Mouse (Mus musculus): ENCODE measurements around the gene Srgap2.
"Not testable (repeated sequence)": the region's sequence is repeated elsewhere in the genome, so short reads cannot be mapped to it uniquely, and the experiment has no call there.

Gene Srgap2

DNA sequence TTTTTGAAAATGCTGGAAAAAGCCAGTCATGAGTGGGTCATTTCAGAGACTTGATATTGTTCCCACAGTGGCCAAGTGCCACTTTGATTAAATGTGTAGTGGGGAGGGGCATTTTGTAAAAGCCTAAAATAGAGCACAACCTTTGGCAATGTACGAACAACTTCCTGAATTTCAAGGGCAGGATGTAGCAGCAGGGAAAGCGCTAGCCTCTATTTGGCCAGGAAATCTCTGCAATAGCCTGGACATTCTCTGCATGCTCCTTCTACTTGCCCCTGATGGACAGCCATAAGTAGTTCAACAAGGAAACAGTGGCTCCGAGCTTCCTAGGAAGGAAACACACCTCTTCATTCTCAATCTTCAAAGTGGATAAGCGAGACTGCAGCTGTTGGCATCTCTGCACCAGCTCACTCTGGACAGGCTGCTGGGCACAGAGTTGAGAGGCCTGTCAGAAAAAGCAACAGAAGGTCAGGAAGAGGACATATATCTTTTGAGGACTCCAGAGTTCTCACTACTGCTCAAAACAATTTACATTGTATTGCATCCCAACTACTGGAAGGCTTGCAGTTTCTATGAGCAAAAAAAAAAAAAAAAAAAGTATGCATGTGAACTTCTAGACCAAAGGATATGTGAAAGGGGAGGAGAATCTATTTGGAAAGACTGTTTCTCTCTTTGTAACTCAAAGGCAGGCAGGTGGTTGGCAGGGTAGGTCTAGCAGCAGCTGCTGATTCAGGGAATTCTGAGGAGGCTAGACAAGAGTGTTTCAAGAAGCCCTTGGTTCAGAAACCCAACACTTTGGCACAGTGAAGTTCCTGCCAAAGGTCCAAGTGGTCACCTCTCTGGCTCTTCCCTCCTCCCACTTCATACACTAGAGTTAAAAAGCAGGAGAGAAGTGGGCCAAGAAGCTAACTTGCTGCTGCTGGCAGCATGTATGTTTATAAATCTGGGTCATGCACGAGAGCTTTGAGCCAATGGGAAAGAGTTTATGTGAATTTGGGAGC, 181.4 kb downstream of the Srgap2 start:
- no peak for DNase-seq (ENCODE audit: low spot score)

DNA sequence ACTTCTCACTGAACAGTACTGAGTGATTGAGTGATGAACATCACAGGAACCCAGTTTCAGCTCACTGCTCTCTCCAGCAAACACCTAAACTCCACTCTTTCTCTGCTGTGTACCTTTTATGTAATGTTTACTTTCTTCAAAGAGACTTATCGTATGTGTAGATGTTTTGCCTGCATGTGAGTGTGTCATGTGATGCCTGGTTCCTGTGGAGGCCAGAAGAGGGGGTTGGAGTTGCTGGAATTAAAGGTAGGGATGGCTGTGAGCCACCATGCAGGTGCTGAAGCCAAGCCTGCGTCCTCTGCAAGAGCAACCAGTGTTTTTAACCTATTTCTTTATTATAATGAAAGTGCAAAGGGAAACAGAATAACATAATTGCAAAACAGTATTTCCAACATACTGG, 182.5 kb downstream of the Srgap2 start:
- DNase-seq (ENCODE audit: low spot score) = no peak

DNA sequence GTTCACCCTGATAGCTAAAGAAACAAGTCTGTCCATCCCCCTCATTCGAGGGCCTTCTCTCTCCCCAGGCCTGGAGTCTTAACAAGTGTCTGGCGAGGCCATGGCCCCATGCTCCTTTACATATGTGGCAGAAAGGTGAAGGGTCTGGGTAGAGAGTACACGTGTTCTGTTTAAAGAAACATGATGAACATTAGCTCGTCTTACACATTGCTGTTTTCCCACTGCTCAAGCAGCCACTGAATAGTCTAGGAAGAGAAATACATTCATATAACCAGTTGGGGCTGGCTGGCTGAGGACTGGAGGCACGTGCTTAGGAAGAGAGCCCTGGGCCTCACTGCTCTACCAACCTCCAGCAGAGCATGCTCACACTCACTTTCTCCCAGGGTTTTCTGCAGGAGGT, 191.1 kb downstream of the Srgap2 start:
- no peak for DNase-seq (ENCODE audit: low spot score)

DNA sequence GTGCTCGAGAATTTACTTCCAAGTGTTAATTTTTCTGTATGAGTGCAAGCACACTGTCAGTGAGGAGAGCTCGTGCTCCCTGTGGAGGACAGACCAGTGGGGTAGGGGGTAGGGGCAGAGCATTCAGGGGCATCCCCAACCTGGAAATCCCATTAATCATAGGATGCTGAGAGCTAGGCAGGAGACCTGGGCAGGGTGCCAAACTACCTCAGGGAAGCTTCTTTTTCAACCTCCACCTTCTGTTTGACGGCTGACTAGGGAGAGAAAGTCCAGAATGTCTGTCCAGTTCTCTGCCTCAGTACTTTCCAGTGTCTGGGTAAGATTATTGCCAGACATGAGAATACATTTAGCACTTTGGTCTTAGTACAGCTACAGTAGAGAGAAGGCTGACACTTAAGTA, 191.5 kb downstream of the Srgap2 start:
- DNase-seq (ENCODE audit: low spot score) = no peak

DNA sequence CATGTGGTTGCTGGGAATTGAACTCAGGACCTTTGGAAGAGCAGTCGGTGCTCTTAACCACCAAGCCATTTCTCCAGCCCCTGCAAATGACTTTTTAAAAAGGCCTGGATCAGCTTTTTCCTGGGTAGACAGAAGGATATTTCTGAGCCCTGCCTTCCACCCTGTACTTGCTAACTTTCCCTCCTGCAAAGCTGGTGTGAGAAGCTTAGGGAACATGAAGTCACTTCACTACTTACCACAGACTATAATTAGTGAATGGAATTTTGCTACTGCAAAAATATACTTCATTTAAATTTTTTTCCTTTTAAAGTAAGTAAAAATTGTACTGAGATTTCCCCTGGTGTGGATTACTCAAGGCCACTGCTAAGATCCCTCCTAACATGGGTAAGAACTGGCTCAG, 196.0 kb downstream of the Srgap2 start:
- no peak for DNase-seq (ENCODE audit: low spot score)

DNA sequence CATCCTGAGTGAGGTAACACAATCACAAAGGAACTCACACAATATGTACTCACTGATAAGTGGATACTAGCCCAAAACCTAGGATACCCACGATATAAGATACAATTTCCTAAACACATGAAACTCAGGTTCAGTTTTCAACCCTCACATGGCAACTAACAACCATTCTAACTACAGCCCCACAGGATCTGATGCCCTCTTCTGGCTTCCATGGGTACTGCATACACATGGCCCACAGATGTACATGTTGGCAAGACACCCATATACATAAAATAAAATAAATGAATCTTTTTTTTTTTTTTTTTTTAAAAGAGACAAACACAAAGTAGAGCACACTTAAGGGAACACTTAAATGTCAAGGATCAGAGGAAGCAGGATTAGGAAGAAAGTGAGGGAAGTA, 198.1 kb downstream of the Srgap2 start:
- not testable (repeated sequence) for DNase-seq (ENCODE audit: low spot score)

DNA sequence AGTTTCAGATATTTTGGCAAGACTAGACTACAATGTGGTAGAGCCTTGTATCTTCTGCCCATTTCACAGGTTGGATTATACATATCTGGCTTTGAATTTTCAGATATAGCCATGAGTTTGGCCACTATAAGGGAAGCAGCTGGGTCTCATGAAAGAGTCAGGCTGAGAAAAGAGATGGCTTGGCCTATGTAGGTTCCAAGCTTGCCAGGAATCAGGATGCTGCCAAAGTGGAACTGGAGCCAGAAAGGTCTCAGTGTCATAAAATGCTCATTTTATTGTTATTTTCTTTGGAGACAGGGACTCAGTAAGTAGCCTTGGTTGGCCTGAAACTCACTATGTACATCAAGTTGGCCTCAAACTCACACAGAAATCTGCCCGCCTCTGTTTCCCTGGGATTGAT, 200.0 kb downstream of the Srgap2 start:
- no peak for DNase-seq (ENCODE audit: low spot score)

DNA sequence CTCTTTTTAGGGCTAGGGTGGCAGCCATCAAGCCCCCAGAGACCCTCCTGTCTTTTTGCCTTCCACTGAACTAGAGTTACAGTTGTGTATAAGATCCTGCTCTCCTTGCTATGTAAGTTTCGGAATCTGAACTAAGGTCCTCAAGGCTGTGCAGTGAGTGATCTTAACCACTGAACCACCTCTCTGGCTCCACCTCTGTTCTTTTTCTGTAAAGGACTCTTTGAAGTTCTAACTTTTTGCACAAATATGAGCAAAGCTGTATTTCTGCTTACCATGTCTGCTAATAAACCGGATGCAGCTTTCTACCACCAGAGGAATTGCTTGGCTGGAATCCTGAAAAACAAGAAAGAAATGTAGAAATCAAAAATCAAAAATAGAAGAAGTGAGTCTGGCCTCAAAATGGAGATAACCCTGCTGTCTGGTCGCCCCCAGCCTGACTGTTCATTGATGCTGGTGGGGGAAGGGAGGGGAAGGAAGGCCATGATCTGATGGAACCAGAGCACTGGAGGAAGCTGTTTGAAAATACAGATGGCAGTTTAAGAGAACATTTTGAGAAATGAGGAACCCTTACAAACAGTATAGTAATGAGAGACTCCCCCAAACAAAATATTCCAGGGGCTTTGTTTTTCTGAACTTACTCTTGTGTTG, 202.2 kb downstream of the Srgap2 start:
- no peak for DNase-seq (ENCODE audit: low spot score)

DNA sequence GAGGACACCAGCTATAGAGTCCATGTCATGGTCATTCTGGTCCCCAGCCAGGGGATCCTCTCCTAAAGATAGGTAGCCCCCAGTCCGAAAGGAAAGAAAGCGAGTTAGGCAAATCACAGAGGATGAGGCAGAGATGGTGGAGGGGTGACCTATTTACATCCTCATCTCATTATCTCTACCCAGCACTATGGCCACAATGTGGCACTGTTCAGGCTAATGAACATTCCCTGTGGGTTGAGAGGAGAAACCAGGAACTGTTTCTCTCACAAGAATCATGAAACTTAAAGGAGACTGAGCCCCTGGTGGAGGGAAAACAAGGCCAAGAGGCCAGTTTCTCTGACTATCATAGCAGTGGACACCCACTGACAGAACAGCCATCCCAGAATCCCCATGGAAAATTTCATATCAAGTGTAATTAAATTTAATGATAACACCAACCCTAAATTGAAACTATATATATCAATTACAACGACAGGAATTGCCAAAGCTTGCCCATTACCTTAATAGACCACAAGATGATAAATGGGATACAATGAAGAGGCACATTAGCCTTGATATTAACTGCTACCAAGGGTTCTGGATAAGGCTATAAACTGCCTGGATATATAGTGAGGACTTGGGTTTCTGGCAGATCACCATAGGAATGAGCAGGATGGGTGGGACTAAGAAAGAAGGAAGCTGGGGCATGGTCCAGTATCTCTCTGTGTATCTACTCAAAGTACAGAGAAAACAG, 207.4 kb downstream of the Srgap2 start:
- no peak for DNase-seq (ENCODE audit: low spot score)

DNA sequence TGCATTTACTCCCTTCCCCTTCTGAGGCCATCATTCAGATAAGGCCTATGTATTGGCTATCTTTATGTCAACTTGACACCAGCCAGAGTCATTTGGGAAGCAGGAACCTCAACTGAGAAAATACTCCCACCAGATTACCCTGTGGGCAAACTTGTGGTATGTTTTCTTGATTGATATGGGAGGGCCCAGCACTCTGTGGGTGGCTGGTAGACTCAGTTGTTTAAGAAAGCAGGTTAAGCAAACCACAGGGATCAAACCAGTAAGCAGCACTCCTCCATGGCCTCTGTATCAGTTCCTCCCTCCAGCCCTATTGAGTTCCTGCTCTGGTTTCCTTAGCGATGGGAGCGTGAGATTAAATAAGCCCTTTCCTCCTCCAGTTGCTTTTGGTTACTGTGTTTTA, 208.8 kb downstream of the Srgap2 start:
- DNase-seq (ENCODE audit: low spot score) = no peak

DNA sequence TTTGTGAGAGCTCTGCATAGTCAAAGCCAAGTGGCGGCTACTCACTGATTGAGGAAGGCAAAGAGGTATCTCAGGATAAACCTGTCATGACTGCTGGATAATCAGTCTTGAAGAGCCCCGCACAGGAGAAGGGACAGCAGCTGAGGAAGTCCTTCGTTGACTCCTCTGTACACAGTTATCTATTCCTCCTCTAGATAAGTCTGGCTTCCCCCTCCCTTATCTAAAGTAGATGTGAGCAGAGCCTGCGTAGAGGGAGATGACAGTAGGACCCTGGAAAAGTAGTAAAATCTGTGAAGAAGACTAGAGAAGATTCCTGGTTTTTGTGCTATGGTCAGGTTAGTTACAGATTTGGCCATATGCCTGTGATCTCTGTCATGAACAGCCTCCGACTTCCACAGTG, 209.5 kb downstream of the Srgap2 start:
- no peak for DNase-seq (ENCODE audit: low spot score)

DNA sequence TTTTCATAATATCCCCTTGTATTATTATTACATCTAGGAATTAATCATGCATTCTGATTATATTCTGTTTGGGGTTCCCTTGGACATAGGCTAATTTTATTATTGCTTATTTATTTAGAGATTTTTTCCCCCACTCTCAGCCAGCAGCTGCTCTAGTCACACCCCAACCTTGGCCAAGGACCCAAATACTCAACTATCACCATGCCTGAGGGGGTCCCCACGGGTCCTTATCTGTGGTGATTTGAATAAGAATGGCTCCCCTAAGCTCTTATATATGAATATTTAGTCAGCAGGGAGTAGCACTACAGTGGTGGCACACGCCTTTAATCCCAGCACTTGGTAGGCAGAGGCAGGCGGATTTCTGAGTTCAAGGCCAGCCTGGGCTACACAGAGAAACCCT, 215.9 kb downstream of the Srgap2 start:
- no peak for DNase-seq (ENCODE audit: low spot score)

DNA sequence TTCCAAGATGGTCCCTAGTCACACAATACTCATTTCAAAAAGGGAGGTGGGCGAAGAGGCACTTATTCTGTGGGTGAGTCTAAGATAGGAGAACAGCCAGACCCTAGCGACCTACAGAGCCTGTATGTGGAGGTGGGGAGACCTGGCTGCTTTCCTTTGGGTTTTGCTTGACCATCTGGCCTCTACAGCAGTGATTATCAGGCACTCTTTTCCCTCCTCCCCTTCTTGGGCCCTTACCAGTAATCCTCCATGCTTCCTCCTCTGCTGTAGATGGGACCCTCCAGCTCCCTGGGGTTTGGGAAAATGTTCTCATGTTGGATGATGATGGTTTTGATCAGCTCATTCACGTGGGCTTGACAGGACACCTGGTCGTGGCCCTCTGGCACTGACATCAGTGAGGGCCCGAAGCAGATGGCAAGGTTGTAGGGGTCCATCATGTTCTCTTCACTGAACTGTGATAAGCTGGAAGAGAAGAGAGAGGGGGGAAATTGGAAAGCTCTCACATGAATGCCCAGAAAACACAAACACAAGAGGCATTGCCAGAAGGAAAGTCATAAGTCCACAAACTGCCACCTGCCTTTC, 216.8 kb downstream of the Srgap2 start:
- no peak for DNase-seq (ENCODE audit: low spot score)

DNA sequence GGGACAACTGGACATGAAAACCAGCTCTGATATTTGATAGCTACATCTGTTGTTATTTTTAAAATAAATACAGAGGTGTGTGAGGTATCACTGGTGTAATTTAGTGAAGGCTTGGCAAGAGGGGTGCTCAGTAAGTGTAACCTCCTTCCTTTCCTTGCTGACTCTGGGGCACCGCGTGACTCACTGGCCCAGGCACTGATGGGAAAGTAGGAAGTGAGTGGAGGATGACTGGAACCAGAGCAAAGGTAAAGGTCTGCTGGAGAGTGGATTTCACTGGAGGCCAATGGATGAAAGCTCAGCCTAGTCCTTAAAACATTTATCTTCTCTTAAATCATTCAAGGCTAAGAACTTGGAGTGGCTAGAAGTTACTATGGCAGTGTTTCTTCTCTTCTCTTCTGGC, 226.4 kb downstream of the Srgap2 start:
- no peak for DNase-seq (ENCODE audit: low spot score)

DNA sequence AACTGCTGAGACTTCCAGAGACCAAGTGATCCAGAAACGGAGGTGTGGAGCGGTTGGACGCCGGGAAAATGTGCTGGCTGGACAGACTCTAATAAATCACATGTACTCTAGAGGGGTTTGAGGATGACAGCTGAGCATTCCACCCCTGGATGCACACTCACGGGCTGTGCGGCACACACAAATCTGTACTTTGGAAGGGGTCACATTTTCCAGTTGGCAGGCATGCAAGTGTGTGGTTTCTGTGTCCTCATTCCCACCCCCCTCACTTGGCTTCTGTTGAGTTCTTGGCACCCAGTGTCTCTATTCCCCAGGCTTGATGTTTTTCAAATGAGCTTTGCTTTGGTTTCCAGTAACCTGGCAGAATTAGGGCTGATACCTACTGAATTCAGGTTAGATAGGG, 227.4 kb downstream of the Srgap2 start:
- DNase-seq (ENCODE audit: low spot score) = no peak

DNA sequence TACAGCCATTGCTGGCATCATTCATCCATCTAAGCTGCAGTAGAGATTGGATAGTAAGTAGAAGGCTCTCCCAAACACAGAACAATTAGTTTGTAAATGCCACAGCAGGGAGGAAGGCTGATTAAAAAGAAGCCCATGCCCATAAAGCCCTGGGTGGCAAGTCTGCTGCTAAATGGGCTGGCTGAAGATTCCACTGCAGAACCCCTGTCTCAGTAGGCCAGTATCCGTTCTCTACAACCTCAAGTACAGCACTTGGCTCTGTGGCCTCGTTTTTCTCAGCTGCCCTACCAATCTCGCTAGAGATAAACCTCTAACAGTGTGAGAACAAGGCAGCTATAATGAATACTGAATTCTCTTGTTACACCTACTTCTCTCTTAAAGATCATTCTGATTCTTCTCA, 227.9 kb downstream of the Srgap2 start:
- no peak for DNase-seq (ENCODE audit: low spot score)

DNA sequence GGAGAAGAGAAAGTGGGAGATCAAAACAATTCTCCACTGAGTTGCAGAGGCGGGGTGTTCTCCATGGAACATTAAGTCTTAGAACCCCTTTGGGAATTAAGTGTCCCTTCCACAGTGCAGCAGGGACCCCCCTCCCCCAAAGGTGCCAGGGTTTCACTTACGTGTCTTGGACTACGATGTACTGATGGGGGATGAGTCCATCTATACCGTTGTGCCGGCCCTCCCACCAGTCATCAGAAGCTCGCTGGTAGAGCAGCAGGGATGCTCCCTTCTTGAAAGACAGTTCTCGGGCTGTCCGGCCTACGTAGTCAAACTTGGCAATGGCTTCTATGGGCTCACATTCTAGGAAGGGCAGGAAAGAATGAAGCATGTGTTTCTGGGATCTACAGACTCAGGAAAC, 229.0 kb downstream of the Srgap2 start:
- DNase-seq (ENCODE audit: low spot score) = no peak

DNA sequence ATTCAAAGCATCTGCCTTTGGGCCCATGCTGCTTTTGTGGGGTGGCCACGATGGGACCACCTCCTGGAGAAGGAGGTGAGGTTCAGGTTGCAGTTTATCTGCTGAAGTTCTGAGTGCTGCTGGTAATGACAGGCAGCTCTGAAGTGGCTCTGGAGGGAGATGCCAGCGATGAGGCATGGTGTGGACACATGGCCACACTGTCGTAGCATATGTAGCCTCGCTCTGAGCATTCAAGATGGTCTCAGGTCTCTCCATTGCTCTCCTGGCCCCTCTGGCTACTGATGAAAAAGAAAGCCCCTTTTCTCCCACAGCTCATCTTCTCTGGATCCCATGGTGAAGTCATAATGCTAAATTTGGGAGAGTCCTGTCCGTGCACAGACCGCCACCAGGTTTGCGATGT, 230.4 kb downstream of the Srgap2 start:
- DNase-seq (ENCODE audit: low spot score) = no peak

DNA sequence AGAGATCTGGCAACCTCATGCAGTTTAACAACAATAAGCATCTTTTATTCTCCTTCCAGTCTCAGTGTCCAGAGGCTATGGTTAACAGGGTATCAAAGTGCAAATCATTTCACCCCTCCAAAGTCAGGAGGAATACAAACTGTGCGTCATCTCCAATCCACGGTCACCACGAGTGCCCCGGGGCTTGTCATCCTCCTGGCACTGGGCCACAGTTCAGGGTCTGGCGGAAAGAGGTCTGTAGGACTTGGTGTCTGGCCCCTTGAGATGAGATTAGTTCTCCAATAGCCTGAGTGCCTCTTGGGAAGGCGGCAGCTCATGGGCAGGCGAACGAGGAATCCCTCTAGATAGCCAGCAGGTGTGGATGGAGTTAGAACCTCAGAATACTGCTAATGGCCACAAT, 232.0 kb downstream of the Srgap2 start:
- no peak for DNase-seq (ENCODE audit: low spot score)

DNA sequence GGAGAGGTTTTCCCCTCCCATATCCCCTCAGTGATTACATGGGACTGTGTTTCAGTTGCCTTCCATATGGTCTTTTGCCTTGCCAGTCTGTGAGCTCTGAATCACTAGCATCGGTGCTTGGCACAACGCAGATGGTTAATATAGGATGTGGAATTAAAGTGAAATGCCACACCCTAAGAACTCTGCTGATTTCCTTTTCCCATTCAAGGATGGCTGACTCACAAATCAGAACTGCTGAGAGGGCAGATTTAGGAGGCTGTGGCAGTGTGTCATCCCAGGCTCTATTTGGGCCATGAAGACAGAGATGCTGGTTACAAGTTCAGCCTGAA, 233.3 kb downstream of the Srgap2 start:
- DNase-seq (ENCODE audit: low spot score) = peak; percentile 45

DNA sequence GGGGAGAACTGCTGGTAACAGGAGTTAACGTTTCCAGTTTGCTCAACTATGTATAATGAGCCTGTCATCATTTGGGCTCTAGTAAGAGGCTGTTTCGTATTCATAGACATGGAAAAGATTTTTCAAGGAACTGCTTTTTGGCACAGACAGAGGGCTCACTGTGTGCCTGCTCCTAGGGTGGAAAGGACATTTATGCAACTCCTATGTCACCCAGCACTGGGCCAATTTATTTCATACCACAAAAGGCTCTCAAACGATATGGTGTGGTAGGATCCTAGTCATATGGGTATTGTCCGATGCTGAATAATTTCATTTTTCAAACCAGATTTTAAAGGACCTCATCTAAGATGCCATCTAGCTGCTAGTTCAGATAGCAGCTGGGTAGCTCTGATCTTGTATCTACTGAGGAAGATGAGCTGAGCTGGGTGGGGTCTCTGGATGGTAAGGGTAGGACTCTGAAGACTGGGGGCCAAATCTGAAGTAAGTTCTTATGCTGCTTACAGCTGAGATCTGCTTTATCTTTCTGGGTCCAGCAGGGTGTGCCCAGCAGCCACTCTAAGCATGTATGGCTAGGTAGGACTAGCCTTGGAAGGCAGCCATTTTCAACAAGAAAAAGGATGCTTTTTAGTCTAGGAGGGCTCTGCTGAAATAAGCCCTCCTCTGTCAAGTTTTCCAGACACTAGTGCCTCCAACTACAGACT, 233.8 kb downstream of the Srgap2 start:
- no peak for DNase-seq (ENCODE audit: low spot score)

DNA sequence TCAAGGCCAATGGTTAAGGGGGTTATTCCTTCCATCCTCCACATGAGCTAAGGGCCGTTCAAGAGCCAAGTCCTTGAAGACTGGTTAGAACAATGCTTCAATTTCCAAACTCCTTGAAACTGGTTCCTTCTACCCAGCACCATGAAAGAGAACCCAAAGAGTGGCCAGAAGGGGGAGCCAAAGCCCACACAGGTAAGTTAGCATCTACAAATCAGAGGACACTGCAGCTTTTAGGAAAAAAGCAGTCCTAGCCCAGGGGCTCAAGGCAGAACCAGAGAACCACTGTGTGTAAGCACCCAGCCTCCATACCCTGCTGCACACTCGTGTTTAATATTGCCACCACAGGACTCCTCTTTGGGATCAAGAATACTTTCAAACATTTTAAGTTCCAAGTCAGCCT, 236.5 kb downstream of the Srgap2 start:
- DNase-seq (ENCODE audit: low spot score) = peak; percentile 81
